Mouse (Mus musculus) gastrocnemius, postnatal 25 days (tissue): ENCODE data around the gene Vkorc1. TPM values are rescaled to one million over a fixed set of nuclear protein-coding genes. Genes with fewer than 3 reads are reported as not detected.
A peak's percentile ranks its signal among the peaks of the same experiment; 100 is the strongest.
"Not testable (repeated sequence)": the region's sequence is repeated elsewhere in the genome, so short reads cannot be mapped to it uniquely, and the experiment has no call there.

Source experiments
- DNase-seq: peaks from one replicate; pipeline ENCODE4 v3.0.0; 2022
- long read RNA-seq, 2 experiments: library from polyadenylated mRNA; stranded (forward); transcript quantifications; one replicate each; pipeline ENCODE4 v2.0.0; 2021
- total RNA-seq, 2 experiments: library from RNA; stranded (reverse); gene quantifications; 1 replicate in 1 of 2; 2 replicates in 1 of 2; pipeline ENCODE4 v1.2.3; 2021

The Vkorc1 gene
- total RNA-seq: 10 to 100 TPM; 12.7 to 18.3 TPM
- long read RNA-seq, experiment 1, transcript Vkorc1-201 (3 exons, 748 nt): major isoform, 19 of 20 reads
- long read RNA-seq, experiment 1, partial matches to known transcripts: 0 of 20 reads
- long read RNA-seq, experiment 1, other reads (novel, unspliced or antisense): 1 of 20 reads
- long read RNA-seq, experiment 2, transcript Vkorc1-201 (3 exons, 748 nt): major isoform, 13 of 14 reads
- long read RNA-seq, experiment 2, partial matches to known transcripts: 1 of 14 reads
- long read RNA-seq, experiment 2, other reads (novel, unspliced or antisense): 0 of 14 reads

- DNase-seq: peak; percentile 96
Measured at GRCm38 (mm10) chr7:127895442-127895841, at the start of gene Vkorc1, which contains the start of gene Gm21974. Gene Vkorc1, minus strand, starts transcription at chr7:127895617. Gene Gm21974, minus strand, starts transcription at chr7:127895454.

- DNase-seq: no peak
Measured at GRCm38 (mm10) chr7:127944614-127945013, 49.2 kb upstream of the Vkorc1 start.

- DNase-seq: not testable (repeated sequence)
Measured at GRCm38 (mm10) chr7:127942097-127942496, 46.7 kb upstream of the Vkorc1 start.

- DNase-seq: no peak
Measured at GRCm38 (mm10) chr7:127936216-127936884, 40.9 kb upstream of the Vkorc1 start.

GRCm38 (mm10) chr7:127935748-127936159 lies 40.3 kb upstream of the Vkorc1 start:
- DNase-seq: no peak

DNA sequence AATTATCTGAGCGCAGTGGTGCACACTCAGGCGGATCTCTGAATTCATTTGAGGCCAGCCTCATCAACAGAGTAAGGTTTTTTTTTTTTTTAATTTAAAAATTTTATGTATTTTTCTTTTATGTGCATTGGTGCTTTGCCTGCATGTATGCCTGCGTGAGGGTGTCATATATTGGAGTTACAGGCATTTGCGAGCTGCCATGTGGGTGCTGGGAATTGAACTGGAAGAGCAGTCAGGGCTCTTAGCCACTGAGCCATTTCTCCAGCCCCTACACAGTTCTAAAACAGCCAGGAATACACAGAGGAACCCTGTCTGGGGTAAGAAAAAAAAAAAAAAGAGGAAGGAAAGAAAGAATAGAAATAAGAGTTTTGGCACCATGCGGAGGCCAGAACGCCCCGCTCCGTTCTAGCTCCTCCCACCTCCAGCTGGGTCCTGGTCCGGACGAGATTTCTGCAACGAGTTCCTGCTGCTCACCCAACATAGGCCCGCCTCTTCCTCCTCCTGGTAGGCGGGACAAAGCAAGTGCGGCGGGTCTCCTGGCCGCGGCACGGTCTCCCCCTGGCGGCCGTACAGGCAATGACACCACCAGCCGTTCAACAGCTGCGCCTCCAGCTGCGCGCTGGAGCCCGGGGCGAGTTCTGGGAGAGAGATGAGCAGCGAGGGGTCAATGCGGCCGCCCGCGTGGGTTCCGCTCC lies 39.8 kb upstream of the Vkorc1 start:
- peak; percentile 96 for DNase-seq

- no peak for DNase-seq
Measured at GRCm38 (mm10) chr7:127934075-127934474, 38.7 kb upstream of the Vkorc1 start.

- DNase-seq: no peak
Measured at GRCm38 (mm10) chr7:127932273-127933031, 37.0 kb upstream of the Vkorc1 start.

DNA sequence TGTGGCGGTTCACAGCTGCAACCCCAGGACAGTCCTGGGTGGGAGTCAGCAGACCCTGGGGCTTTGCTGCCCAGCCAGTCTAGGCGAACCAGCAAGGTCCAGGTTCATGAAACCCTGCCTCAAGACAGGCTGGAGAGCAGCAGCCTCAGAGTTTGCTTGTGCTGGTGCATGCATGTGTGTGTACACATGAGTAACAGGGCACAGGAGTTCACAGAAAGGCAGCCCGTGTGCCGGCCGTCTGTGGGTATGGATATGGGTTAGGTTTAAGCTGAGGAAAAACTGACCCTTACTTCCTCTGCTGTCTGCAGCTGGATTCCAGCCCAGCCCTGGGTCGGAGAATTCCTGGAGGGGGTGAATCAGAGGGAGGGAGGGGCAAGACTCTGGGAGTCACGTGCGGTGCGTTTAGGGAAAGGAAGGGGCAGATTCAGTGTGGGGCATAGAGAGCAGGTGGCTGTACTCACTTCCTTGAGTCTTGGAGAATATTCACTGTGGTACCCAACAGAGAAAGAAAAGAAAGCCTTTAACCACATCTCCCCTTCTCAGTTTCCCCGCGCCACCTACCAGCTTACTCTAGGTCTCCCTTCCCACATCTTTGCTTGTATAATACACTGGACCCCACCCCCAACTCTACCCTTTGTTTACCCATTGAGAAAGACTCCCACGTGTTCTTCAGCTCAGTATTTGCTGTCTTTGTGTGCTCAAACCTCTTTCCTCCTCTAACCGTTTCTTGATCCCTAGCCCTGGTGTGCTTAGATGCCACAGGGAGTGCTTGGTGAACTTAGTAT lies 36.1 kb upstream of the Vkorc1 start:
- DNase-seq: no peak

DNA sequence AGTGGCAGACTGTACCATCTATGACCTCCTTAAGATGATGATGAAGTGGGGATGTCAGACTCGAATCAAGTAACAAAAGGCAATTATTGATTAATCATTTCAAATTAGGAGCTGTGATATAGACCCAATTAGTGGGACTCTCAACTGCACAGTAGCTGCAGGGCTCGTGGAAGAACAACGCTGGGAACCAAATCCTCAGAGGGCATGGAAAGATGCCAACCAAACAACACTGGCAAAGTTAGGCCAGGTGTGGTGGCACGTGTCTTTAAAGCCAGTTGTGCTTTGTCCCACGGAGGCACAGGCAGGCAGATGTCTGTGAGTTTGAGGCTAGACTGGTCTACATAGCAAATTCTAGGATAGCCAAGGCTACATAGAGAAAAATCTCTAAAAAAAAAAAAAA lies 35.2 kb upstream of the Vkorc1 start:
- DNase-seq: no peak

GRCm38 (mm10) chr7:127929923-127930322 lies 34.5 kb upstream of the Vkorc1 start, which contains the start of gene Prss8:
Gene Prss8, minus strand, starts transcription at chr7:127930104.
- no peak for DNase-seq

DNA sequence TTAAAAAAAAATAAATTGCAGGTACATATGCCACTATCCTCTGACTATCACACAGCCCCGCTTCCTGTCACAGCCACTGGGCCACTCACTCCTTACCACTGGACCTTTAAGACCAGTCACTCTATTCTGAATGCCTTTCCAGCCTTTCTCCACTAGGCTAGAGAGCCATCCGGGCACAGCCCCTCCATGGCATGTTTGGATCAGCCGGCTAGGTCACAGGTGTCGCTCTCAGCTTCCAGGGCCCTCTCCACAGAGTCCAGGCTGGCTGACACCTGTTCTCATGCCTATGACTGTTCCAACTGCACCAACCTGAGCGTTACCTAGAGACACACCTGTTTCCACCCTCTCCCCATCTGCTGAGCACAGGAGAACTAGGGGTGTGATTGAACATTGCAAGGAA lies 33.2 kb upstream of the Vkorc1 start:
- DNase-seq: no peak

DNA sequence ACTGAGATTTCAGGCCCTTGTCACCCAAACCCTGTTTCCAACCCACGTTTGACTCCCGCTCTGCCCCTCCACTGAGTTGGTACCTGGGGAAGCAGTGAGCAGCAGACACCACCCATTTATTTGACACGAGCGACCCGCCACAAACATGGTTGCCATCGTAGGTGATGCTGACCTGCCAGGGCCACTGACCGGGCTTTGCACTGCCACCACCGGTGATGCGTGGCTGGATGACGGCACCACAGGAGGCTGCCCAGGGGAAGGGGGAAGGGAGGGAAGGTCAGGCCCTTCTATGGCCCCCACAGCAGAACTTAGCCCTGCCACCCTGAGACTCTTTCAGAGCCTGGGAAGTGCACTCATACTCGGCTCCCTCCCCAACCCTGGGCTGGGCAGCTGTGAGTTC lies 32.3 kb upstream of the Vkorc1 start:
- DNase-seq: no peak

- no peak for DNase-seq
Measured at GRCm38 (mm10) chr7:127926846-127927245, 31.4 kb upstream of the Vkorc1 start.

DNA sequence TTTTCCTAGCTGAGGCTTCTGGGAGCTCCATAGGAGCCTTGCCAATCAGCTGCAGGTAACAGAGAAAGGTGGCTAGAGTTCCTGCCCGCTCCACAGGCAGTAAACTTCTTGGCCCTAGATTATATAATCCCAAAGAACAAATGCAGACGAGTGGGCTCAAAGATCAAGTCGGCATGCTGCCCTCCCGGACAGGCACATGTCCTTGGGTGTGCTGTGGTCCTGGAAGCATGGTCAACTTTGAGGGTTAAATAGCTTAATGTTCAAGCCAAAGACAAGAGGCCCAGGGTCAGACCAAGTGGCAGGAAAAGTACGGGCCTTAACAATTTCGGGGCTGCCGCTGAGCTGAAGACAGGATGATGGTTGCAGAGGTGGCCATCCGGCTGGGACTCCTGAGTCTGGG lies 30.6 kb upstream of the Vkorc1 start:
- no peak for DNase-seq

- DNase-seq: no peak
Measured at GRCm38 (mm10) chr7:127925252-127925651, 29.8 kb upstream of the Vkorc1 start.

DNA sequence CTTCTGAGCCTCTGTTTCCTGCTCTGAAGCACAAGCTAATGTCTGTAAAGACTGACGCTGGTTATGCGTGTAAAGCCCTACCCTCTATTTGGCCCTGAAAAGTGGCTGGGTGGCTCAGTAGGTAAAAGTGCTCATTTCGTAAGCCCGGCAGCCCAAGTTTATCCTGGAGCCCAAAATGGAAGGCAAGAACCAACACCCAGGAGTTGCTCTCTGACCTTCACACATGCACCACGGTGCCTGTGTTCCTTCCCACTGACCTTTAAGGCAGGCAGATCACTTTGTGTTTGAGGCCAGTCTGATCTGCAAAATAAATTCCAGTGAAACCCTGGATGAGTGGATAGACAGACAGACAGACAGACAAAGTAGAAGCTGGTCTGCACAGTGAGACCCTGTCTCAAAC lies 28.3 kb upstream of the Vkorc1 start:
- no peak for DNase-seq

GRCm38 (mm10) chr7:127922451-127923275 lies 27.2 kb upstream of the Vkorc1 start:
- no peak for DNase-seq

DNA sequence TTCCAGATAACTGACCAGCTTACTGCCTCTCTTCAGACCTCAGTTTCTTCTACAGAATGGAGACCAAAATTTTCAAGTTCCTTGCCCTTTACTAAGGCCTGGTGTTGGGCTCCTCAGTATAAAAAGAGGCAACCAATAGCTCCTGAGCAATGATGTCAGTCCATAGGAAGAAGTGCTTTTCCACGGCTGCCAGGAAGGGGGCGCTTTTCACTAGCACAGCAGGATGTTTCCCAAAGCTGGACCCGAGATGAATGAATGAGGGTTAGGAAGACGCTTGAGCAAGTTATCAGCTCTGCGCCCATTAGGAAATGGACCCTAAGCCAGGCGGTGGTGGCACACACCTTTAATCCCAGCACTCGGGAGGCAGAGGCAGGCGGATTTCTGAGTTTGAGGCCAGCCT lies 26.1 kb upstream of the Vkorc1 start:
- no peak for DNase-seq

- DNase-seq: no peak
Measured at GRCm38 (mm10) chr7:127919290-127919689, 23.9 kb upstream of the Vkorc1 start.

GRCm38 (mm10) chr7:127918203-127918602 lies 22.8 kb upstream of the Vkorc1 start:
- no peak for DNase-seq
